Mouse (Mus musculus): ENCODE data around the gene Mmp17. TPM values are rescaled to one million over a fixed set of nuclear protein-coding genes. Genes with fewer than 3 reads are reported as not detected.
"Not testable (repeated sequence)": the region's sequence is repeated elsewhere in the genome, so short reads cannot be mapped to it uniquely, and the experiment has no call there.

The Mmp17 gene
- total RNA-seq, 2 experiments from 2014 or later = 0.11 to 0.14 TPM

DNA sequence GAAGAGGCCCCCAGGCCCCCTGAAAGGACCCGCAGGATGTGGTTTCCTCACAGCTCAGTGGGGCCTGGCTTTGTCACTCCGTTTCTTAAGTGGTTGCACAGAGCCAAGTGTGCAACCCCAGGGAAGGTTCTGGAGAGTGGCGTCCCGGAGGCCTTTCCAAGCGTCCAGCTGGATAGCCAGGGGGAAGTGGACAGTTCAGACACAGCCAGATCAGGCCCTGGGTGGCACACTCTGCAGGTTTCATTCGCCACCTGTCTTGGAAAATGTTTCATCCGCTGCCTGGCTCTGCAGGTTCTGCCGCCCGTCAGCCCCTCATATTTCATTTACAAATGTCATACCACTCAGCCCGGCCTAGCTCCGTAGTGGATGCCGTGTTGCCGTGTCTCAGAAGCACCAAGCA lies 2.5 kb downstream of the Mmp17 start:
- no peak for DNase-seq (ENCODE audit: low spot score)

DNA sequence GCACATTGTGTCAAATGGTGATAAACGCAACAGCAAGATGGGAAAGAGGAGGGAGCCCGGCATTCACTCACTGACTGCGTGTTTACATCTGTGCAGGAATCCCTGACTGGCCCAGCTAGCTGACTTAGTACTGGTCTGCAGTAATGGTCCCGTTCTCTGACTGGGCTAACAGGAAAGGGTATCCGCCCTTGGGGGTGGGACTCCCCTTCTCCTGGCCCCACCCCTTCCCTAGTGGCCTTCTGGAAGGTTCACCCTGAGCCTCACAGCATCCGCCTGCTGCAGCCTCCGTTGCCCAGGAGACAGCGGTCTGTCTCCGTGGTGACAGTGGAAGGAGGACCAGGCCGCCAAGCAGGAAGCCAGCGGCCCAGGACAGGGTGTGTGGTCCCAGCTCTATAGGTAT lies 6.9 kb downstream of the Mmp17 start:
- DNase-seq (ENCODE audit: low spot score) = no peak

DNA sequence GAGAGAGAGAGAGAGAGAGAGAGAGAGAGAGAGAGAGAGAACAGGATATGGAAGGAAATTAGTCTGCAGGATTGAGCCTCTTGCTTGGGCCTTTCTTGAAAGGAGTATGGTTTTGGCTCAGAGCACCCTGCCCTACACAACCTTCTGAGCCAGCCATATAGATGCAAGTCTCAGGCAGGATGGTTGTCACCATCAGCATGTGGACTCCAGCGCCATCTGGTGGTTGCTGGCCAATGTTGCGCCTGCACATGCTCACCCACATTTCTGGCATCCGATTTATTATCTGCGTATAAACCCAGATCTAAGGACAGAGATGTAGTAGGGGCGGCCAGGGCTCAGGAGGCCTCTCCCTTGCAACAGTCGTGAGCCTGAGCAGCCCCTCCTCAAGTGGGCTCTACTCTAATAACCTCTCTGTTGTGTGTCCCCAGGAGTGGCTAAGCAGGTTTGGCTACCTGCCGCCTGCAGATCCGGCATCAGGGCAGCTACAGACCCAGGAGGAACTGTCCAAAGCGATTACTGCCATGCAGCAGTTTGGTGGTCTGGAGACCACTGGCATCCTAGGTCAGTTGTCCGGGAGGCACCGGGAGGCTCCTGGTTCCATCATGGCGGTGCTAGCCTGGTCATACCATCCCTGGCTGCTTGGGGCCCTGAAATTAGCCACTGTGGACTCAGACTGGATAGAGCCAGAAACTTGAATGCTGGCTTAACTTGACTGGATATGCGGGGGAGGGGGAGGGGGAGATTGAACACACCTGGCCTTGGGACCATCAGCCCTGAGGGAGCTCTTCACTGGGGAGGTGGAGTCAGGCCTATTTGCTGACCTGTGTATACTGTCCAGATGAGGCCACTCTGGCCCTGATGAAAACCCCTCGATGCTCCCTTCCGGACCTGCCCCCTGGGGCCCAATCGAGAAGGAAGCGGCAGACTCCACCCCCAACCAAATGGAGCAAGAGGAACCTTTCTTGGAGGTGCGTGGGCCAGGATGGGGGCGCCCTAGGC lies 10.4 kb downstream of the Mmp17 start:
- peak; percentile 78 for DNase-seq (ENCODE audit: low spot score)

DNA sequence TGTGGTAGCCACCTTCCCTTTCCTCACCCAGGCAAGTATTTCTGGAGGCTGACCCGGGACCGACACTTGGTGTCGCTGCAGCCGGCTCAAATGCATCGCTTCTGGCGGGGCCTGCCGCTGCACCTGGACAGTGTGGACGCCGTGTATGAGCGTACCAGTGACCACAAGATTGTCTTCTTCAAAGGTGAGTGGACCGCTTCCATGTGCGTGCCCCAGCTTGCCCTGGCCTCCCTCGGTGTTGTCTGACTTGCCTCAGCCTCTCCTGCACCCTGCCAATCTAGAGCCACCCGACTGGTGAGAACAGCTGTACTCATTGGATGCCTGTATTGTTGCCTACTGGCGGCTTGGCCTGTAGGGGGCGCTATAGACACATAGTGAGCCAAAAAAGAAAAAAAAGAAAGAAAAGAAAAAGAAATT lies 18.1 kb downstream of the Mmp17 start:
- no peak for DNase-seq (ENCODE audit: low spot score)

DNA sequence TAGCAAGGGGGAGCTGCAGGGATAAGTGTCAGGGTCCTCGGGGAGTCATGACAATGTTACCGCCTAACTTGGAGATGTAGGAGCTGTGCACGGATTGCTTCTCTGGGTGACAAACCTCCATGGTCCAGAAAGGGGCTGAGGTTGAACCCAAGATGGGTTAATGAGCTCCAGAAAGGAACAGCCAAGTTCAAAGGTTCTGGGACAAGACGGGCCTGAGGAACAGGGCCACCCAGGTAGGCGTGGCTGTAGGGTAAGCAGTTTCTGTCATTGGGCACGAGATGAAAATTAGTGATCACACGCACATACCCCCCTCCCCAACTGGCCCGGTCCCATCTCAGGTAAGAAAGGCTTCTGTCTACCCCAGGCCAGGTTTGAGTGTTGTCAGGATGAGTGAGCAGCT lies 23.5 kb downstream of the Mmp17 start:
- DNase-seq (ENCODE audit: low spot score) = no peak

DNA sequence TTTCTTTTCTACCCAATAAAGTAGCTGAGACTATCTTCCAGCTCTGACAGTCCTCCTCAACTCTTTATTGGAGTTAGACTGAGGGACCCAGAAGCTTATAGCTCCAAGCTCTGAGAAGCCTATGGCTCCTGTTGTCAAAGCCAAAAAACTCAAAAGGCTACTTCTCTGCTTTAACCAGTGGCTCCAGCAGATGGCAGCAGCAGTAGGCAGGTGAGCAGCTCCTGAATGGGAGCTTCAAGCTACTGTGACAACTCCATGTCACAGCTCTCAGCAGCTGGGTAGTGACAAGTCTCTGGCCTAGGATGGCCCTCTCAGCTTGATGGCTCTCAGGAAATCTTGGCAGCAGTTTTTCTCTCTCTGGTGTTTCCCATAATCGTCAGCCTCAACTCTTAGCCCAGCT lies 27.1 kb downstream of the Mmp17 start:
- DNase-seq (ENCODE audit: low spot score) = peak; percentile 57

DNA sequence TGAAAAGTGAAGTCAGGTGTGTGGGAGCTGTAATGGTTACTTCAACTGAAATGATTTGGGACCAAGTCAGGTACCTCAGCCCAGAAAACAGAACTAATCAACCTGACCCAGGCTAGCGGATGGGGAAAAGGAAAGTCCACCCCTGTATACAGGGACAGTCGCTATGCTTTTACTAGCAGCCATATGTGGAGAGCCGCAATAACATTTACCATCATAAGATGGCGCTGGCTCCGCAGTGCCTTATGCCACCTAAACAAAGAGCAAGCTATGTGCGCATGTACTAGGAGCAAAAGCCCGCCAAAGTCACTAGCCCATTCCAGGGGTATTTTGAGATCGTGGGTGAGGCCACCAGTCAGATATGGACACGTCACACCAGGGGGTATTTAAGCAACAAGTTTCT lies 36.6 kb downstream of the Mmp17 start:
- not testable (repeated sequence) for DNase-seq (ENCODE audit: low spot score)

DNA sequence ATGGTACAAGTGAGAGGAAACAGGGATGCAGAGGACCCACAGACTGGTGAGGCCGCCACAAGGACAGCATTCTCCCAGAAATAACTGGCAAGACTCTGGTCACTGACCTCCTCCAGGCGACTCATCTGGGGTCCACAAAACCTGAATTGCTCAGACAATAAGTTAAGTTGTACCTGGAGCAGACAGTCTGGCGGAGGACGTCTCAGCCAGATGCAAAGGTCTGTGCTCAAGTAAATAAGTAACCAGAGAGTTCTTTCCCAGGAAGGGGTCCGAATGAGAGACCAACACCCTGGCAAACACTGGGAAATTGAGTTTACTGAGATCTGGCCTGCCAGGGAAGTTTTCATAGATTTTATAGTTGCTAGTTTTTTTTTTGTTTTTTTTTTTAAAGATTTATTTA lies 37.4 kb downstream of the Mmp17 start:
- DNase-seq (ENCODE audit: low spot score) = no peak

DNA sequence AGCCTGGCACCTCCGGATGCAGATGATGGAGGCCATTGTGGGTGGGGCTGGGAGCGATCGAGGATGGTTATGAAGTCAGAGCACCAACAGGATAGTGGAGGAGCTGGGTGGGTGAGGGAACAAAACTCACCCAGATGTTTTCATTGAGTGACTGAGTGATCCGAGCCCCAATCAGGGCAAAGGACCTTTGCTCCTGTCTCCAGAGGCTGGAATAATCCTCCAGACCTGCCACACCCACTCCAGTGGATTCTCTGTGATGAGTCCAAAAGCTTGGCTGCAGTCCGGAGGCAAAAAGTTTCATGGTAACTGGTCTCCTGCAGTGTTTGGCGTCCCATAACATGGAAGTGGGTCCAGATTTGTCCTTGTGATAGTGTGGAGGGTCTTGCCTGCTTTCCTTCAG lies 42.1 kb downstream of the Mmp17 start:
- no peak for DNase-seq (ENCODE audit: low spot score)

DNA sequence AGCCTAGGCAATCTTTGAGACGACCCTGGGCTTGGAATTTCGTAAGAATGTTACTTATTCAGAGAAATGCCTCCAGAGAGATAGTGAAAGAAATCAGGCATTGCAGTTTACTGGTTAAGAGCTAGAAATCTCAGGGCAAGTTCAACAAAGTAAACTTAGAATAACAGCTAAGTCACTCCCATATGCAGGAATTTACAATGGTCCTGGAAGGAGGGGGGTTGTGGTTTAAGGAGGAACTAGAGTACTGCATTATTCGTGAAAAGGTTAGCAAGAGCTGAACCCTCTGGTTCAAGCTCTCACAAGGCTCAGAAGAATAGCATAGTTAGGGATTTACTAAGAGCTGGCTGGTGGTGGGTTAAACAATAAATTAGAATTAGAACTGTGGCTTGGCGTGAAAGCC lies 42.6 kb downstream of the Mmp17 start:
- DNase-seq (ENCODE audit: low spot score) = not testable (repeated sequence)

DNA sequence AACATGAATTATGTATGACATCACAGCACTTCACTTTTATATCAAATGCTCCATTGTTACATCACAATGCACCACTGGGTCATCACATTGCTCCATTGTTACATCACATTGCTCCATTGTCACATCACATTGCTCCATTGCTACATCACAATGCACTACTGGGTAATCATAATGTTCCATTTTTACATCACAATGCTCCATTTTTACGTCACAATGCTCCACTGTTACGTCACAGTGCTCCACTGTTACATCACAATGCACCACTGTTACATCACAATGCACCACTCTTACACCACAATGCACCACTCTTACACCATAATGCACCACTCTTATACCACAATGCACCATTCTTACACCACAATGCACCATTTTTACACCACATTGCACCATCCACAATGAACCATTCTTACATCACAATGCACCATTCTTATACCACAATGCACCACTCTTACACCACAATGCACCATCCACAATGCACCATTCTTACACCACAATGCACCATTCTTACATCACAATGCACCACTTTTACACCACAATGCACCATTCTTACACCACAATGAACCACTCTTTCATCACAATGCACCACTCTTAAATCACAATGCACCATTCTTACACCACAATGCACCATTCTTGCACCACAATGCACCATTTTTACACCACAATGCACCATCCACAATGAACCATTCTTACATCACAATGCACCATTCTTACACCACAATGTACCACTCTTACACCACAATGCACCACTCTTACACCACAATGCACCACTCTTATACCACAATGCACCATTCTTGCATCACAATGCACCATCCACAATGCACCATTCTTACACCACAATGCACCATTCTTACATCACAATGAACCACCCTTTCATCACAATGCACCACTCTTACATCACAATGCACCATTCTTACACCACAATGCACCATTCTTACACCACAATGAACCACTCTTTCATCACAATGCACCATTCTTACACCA lies 48.6 kb downstream of the Mmp17 start:
- not testable (repeated sequence) for DNase-seq (ENCODE audit: low spot score)

DNA sequence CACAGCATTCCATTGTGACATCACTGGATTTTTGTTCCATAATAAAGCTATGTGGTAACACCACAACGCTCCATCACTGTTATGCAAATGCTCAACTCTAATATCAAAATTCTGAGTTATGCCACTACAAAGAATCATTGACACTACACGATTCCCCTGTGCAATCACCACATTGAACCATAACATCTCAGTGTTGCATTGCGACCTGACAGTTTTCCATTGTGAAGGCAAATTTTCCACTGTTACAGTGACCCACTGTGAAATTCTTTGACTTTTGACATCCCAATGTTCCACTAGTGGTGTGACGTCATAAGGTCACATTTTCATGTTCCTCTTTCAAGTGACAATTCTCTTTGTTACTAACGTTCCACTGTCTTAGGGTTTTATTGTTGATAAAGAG lies 66.9 kb downstream of the Mmp17 start:
- no peak for DNase-seq (ENCODE audit: low spot score)

DNA sequence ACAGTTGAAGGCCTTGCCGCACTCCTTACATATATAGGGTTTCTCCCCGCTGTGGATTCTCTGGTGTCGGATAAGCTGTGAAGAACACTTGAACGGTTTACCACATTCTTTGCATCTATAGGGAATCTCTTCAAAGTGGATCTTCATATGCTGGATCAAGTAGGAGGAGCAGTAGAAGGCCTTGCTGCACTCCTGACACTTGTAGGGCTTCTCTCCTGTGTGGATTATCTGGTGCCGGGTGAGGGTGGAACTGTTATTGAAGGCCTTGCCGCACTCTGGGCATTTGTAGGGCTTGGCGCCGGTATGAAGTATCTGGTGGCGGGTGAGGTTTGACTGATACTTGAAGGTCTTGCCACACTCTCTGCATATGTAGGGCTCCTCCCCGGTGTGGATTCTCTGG lies 73.0 kb downstream of the Mmp17 start:
- no peak for DNase-seq (ENCODE audit: low spot score)

DNA sequence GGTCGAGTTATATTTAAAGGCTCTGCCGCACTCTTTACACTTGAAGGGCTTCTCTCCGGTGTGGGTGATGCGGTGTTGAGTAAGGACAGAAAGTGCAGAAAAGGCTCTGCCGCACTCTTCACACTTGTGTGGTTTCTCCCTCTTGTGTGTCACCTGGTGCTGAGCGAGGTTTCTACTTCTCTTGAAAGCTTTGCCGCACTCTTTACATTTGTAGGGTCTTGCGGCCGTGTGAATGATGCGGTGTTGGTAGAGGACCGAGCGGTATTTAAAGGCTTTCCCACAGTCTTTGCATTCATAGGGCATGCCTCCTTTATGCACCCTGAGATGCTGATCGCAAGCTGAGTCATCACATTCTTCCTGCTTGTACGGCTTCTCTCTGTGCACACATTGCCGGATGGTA lies 74.0 kb downstream of the Mmp17 start:
- DNase-seq (ENCODE audit: low spot score) = no peak

Other genes with a start within 250 kb of the Mmp17 start
- 10 to 100 TPM; 22.2 to 22.4 TPM for gene Sfswap, start 82.9 kb upstream of the Mmp17 start, total RNA-seq (2021)
- gene Zfp11, start 85.9 kb downstream of the Mmp17 start, total RNA-seq (2021) = 1 to 10 TPM; 1.9 to 2.0 TPM
- not detected for gene Sept14, start 124.3 kb downstream of the Mmp17 start, total RNA-seq (2021)
- 10 to 100 TPM; 58.3 to 61.5 TPM for gene Mrps17, start 131.3 kb downstream of the Mmp17 start, total RNA-seq (2021)
- 100 to 1,000 TPM; 539 to 562 TPM for gene Nipsnap2, start 140.9 kb downstream of the Mmp17 start, total RNA-seq (2021)
- 10 to 100 TPM; 13.2 to 14.4 TPM for gene Psph, start 203.3 kb downstream of the Mmp17 start, total RNA-seq (2021)

Measured in gastrocnemius, adult 18-20 months (tissue).